34 mouse cellular contexts compared by ENCODE assay signal in the genomic region with DNA sequence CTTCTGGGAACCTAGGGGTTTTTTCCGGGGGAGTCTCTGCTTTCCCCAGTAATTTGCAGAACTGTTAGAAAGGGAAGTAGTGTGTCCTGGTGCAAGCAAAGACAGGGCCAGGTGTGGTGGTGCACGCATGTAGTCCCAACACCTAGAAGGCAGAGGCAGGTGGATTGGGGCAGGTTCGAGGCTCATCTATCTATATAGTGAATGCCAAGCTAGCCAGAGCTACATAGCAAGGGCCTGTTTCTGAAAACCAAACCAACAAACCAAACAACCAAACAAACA. TPM values are rescaled to one million over a fixed set of nuclear protein-coding genes. Genes with fewer than 3 reads are reported as not detected.
"Had no signal": no experiment of that assay in that cellular context is flagged by ENCODE, and none has a peak within 500 bp of the region (broad histone marks: within the 10 kb centered on the region; RNA-seq: fewer than 3 reads in every experiment).

No protein-coding gene starts in this region.

- H3K9ac ChIP-seq: heart, embryonic 13.5 days; heart, embryonic 15.5 days; hindbrain, embryonic 12.5 days; hindbrain, embryonic 14.5 days; limb, embryonic 12.5 days; liver, embryonic 12.5 days; liver, embryonic 14.5 days had no signal

- H3K27ac ChIP-seq: heart, embryonic 13.5 days; heart, embryonic 15.5 days; hindbrain, embryonic 10.5 days; hindbrain, embryonic 12.5 days; hindbrain, embryonic 14.5 days; left cerebral cortex, adult 2 months; limb, embryonic 10.5 days; limb, embryonic 12.5 days; liver, embryonic 12.5 days; liver, embryonic 14.5 days had no signal

- H3K4me1 ChIP-seq: hindbrain, embryonic 12.5 days had no signal

- H3K27me3 ChIP-seq: heart, embryonic 13.5 days; heart, embryonic 15.5 days; hindbrain, embryonic 12.5 days; limb, embryonic 12.5 days; liver, embryonic 12.5 days had no signal

- DNase-seq: gastrocnemius, postnatal 14 days; heart, adult 2 months; heart, postnatal 4 days; kidney, adult 11 months; kidney, adult 9 months; kidney, postnatal 10 days; kidney, postnatal 25 days; kidney, postnatal 4 days; liver had no signal

- ATAC-seq: hindbrain, embryonic 16.5 days; intestine, embryonic 16.5 days; liver, embryonic 12.5 days had no signal

- H3K4me2 ChIP-seq: heart, embryonic 11.5 days; heart, embryonic 13.5 days; heart, embryonic 15.5 days; hindbrain, embryonic 12.5 days; hindbrain, embryonic 14.5 days; limb, embryonic 12.5 days; liver, embryonic 12.5 days had no signal

- H3K4me3 ChIP-seq: heart, adult 2 months; heart, embryonic 13.5 days; heart, embryonic 15.5 days; hindbrain, embryonic 10.5 days; hindbrain, embryonic 12.5 days; layer of hippocampus, adult 2 months; left cerebral cortex, adult 2 months; limb, embryonic 10.5 days; limb, embryonic 12.5 days; liver, embryonic 12.5 days had no signal

- H3K9me3 ChIP-seq: heart, embryonic 13.5 days; heart, embryonic 15.5 days; hindbrain, embryonic 10.5 days; hindbrain, embryonic 12.5 days; limb, embryonic 10.5 days; limb, embryonic 12.5 days; liver, embryonic 12.5 days had no signal

RNA-seq across cellular contexts. Expression of gene Als2cr12, which starts 32.7 kb away (rescaled TPM):
- total RNA-seq: gastrocnemius, adult 8-10 months; gastrocnemius, postnatal 14 days; granulocyte monocyte progenitor cell, adult 5-6 weeks; heart, adult 2 months; heart, postnatal 25 days; heart, postnatal 4 days; layer of hippocampus, adult 2 months; layer of hippocampus, postnatal 25 days; left cerebral cortex, adult 2 months; left cerebral cortex, postnatal 14 days; left cerebral cortex, postnatal 36 days had no signal
- polyA plus RNA-seq: frontal cortex, adult 2 months; heart, embryonic 11.5 days; heart, embryonic 13.5 days; heart, embryonic 15.5 days; heart, postnatal 0 days; hindbrain, embryonic 10.5 days; hindbrain, embryonic 12.5 days; hindbrain, embryonic 14.5 days; hindbrain, embryonic 16.5 days; intestine, embryonic 14.5 days; kidney, embryonic 16.5 days; limb, embryonic 10.5 days; limb, embryonic 12.5 days; liver, embryonic 12.5 days; liver, embryonic 14.5 days; liver, embryonic 16.5 days had no signal
